Comparison of ENCODE assay signal across 9 mouse cellular contexts in genomic region chr15:82380714-82381062, GRCm38 (mm10). TPM values are rescaled to one million over a fixed set of nuclear protein-coding genes. Genes with fewer than 3 reads are reported as not detected.
DNase-seq lines count a peak whose midpoint lies in the region; ATAC-seq lines count a peak whose summit lies in the region.
"Had no signal": no experiment of that assay in that cellular context is flagged by ENCODE, and none has a peak within 500 bp of the region (broad histone marks: within the 10 kb centered on the region; RNA-seq: fewer than 3 reads in every experiment).

No protein-coding gene starts in this region.

- no peak overlapping the region for H3K9ac ChIP-seq in neural tube, embryonic 11.5 days (ENCODE audit: low read length)
- H3K9ac ChIP-seq in liver, embryonic 11.5 days (ENCODE audit: low read depth, low read length) = no peak overlapping the region
- H3K9ac ChIP-seq in stomach, embryonic 16.5 days (ENCODE audit: low read length) = peak overlapping the region; percentile 56

- no peaks in the 10 kb centered on the region for H3K9me3 ChIP-seq in neural tube, embryonic 11.5 days (ENCODE audit: control insufficient read depth, low read length)
- no peaks in the 10 kb centered on the region for H3K9me3 ChIP-seq in liver, embryonic 11.5 days (ENCODE audit: control insufficient read depth, low read length)
- no peaks in the 10 kb centered on the region; the same call in 1 of the 2 replicates for H3K9me3 ChIP-seq in stomach, embryonic 16.5 days (replicated peaks; ENCODE audit: control insufficient read depth, low read length)

- intact Hi-C loops in left cerebral cortex, postnatal 25 days (cut with DNase I) = no loop called here

- no peaks in the 10 kb centered on the region for H3K36me3 ChIP-seq in neural tube, embryonic 11.5 days (ENCODE audit: control insufficient read depth, insufficient read depth, low read length)
- H3K36me3 ChIP-seq in liver, embryonic 11.5 days (ENCODE audit: control insufficient read depth, insufficient read depth, low read length) = no peaks in the 10 kb centered on the region
- H3K36me3 ChIP-seq in stomach, embryonic 16.5 days (ENCODE audit: control insufficient read depth, insufficient read depth, low read length) = no peaks in the 10 kb centered on the region

- peak overlapping the region; percentile 33 for H3K4me2 ChIP-seq in neural tube, embryonic 11.5 days (ENCODE audit: low read depth)
- H3K4me2 ChIP-seq in liver, embryonic 11.5 days = peak overlapping the region; percentile 60
- H3K4me2 ChIP-seq in stomach, embryonic 16.5 days (ENCODE audit: low read depth, low read length) = peak overlapping the region; percentile 79

- H3K4me3 ChIP-seq in neural tube, embryonic 11.5 days (ENCODE audit: low read depth, low read length) = peak overlapping the region; percentile 11; the same call in 1 of the 2 replicates
- peak overlapping the region; percentile 55 for H3K4me3 ChIP-seq in liver, embryonic 11.5 days (ENCODE audit: low read depth, low read length)
- peak overlapping the region; percentile 61 for H3K4me3 ChIP-seq in stomach, embryonic 16.5 days (replicated peaks; ENCODE audit: low read length)

- H3K4me1 ChIP-seq in neural tube, embryonic 11.5 days (ENCODE audit: control insufficient read depth, insufficient read depth, low read length) = 0 out of 2 replicates have a peak, but pooled peaks cover 5% of the 10 kb centered on the region
- H3K4me1 ChIP-seq in liver, embryonic 11.5 days (replicated peaks; ENCODE audit: control insufficient read depth, insufficient read depth, low read length) = peaks cover 11% of the 10 kb centered on the region
- peaks cover 17% of the 10 kb centered on the region for H3K4me1 ChIP-seq in stomach, embryonic 16.5 days (ENCODE audit: control insufficient read depth, insufficient read depth, low read length)

- peak; percentile 25 for DNase-seq in embryo, embryonic 10 days (ENCODE audit: low spot score)
- no peak for DNase-seq in embryo, embryonic 9.5 days (ENCODE audit: extremely low spot score)
- no peak for DNase-seq in neural tube, embryonic 11.5 days (ENCODE audit: low spot score)
- DNase-seq in neural tube, embryonic 10.5 days (ENCODE audit: extremely low spot score, low spot score) = no peak
- DNase-seq in liver, embryonic 11.5 days (ENCODE audit: low spot score) = no peak
- no peak for DNase-seq in left cerebral cortex, postnatal 25 days (ENCODE audit: low spot score in 2 of 2)
- DNase-seq in frontal cortex, postnatal 10 days (ENCODE audit: low spot score in 2 of 2) = no peak
- DNase-seq: left cerebral cortex, postnatal 4 days had no signal

- no peaks in the 10 kb centered on the region for H3K27me3 ChIP-seq in neural tube, embryonic 11.5 days (ENCODE audit: control insufficient read depth, insufficient read depth, low read length)
- no peaks in the 10 kb centered on the region for H3K27me3 ChIP-seq in liver, embryonic 11.5 days (replicated peaks; ENCODE audit: control insufficient read depth, insufficient read depth, low read length)
- no peaks in the 10 kb centered on the region for H3K27me3 ChIP-seq in stomach, embryonic 16.5 days (ENCODE audit: control insufficient read depth, insufficient read depth, low read length)

- H3K27ac ChIP-seq in neural tube, embryonic 11.5 days (ENCODE audit: low read depth, low read length) = no peak overlapping the region
- 0 out of 2 replicates have a peak overlapping the region, but pooled peaks have one; percentile 38 for H3K27ac ChIP-seq in liver, embryonic 11.5 days (ENCODE audit: low read depth, low read length)
- peak overlapping the region; percentile 10 for H3K27ac ChIP-seq in stomach, embryonic 16.5 days (ENCODE audit: low read length)

- WGBS in neural tube, embryonic 11.5 days = 40% methylated on average over 7 of the region's 7 CpGs
- WGBS in liver, embryonic 11.5 days = 33% methylated on average over 7 of the region's 7 CpGs
- 25% methylated on average over 7 of the region's 7 CpGs for WGBS in stomach, embryonic 16.5 days

- ATAC-seq in neural tube, embryonic 11.5 days (ENCODE audit: insufficient read depth, low FRiP score, low TSS enrichment) = no peak
- ATAC-seq in liver, embryonic 11.5 days (replicated peaks; ENCODE audit: low FRiP score) = no peak
- no peak for ATAC-seq in stomach, embryonic 16.5 days (ENCODE audit: insufficient read depth, low FRiP score)

RNA-seq across cellular contexts. Expression of gene Cyp2d22, which starts 0.6 kb away (rescaled TPM):
- 1.5 and 1.6 TPM in 2 replicates for polyA plus RNA-seq in neural tube, embryonic 11.5 days (2014; fragmentation: Nextera tagmentation; extraction: Ambion mirVana)
- polyA plus RNA-seq in liver, embryonic 11.5 days (2014; fragmentation: Nextera tagmentation; extraction: Ambion mirVana) = 6.8 and 7.0 TPM in 2 replicates
- 12.6 and 16.4 TPM in 2 replicates for polyA plus RNA-seq in stomach, embryonic 16.5 days (2015; fragmentation: Nextera tagmentation; extraction: Ambion mirVana)
- 10 to 100 TPM; 34.4 TPM for total RNA-seq in left cerebral cortex, postnatal 25 days (2021)

RNA-seq across cellular contexts. Expression of gene Cyp2d11, which starts 13.1 kb away (rescaled TPM):
- polyA plus RNA-seq in neural tube, embryonic 11.5 days (2014; fragmentation: Nextera tagmentation; extraction: Ambion mirVana) = not detected in 2 replicates
- polyA plus RNA-seq in liver, embryonic 11.5 days (2014; fragmentation: Nextera tagmentation; extraction: Ambion mirVana) = not detected in 2 replicates
- not detected in 2 replicates for polyA plus RNA-seq in stomach, embryonic 16.5 days (2015; fragmentation: Nextera tagmentation; extraction: Ambion mirVana)
- total RNA-seq in left cerebral cortex, postnatal 25 days (2021) = under 1 TPM in 1 of 2 experiments, not detected in 1; 0.53 TPM
- total RNA-seq: left cerebral cortex, postnatal 4 days had no signal

RNA-seq across cellular contexts. Expression of gene Cyp2d10, which starts 26.3 kb away (rescaled TPM):
- polyA plus RNA-seq in neural tube, embryonic 11.5 days (2014; fragmentation: Nextera tagmentation; extraction: Ambion mirVana) = not detected in 2 replicates
- 8.2 and 10.3 TPM in 2 replicates for polyA plus RNA-seq in liver, embryonic 11.5 days (2014; fragmentation: Nextera tagmentation; extraction: Ambion mirVana)
- polyA plus RNA-seq in stomach, embryonic 16.5 days (2015; fragmentation: Nextera tagmentation; extraction: Ambion mirVana) = 1.8 and 2.6 TPM in 2 replicates
- not detected for total RNA-seq in left cerebral cortex, postnatal 25 days (2021)
- total RNA-seq: left cerebral cortex, postnatal 4 days had no signal

RNA-seq across cellular contexts. Expression of gene Ndufa6, which starts 26.6 kb away (rescaled TPM):
- 274 and 279 TPM in 2 replicates for polyA plus RNA-seq in neural tube, embryonic 11.5 days (2014; fragmentation: Nextera tagmentation; extraction: Ambion mirVana)
- 432 and 467 TPM in 2 replicates for polyA plus RNA-seq in liver, embryonic 11.5 days (2014; fragmentation: Nextera tagmentation; extraction: Ambion mirVana)
- polyA plus RNA-seq in stomach, embryonic 16.5 days (2015; fragmentation: Nextera tagmentation; extraction: Ambion mirVana) = 352 and 428 TPM in 2 replicates
- 100 to 1,000 TPM; 191 to 196 TPM for total RNA-seq in left cerebral cortex, postnatal 25 days (2021)

RNA-seq across cellular contexts. Expression of gene Smdt1, which starts 41.9 kb away (rescaled TPM):
- polyA plus RNA-seq in neural tube, embryonic 11.5 days (2014; fragmentation: Nextera tagmentation; extraction: Ambion mirVana) = 267 and 274 TPM in 2 replicates
- polyA plus RNA-seq in liver, embryonic 11.5 days (2014; fragmentation: Nextera tagmentation; extraction: Ambion mirVana) = 218 and 233 TPM in 2 replicates
- polyA plus RNA-seq in stomach, embryonic 16.5 days (2015; fragmentation: Nextera tagmentation; extraction: Ambion mirVana) = 278 and 284 TPM in 2 replicates
- total RNA-seq in left cerebral cortex, postnatal 25 days (2021) = 100 to 1,000 TPM; 136 to 138 TPM

Comparison
In these comparisons a context has a peak if more than half of its experiments do, and no peak if none do; other contexts are left out.
1. H3K4me3 ChIP-seq: peak in every context shown above with its lines; median percentile 61 in stomach, embryonic 16.5 days; 55 in liver, embryonic 11.5 days; 11 in neural tube, embryonic 11.5 days.